Mouse (Mus musculus) layer of hippocampus, postnatal 14 days (tissue): ENCODE results near the gene Scgb1c1. TPM values are rescaled to one million over a fixed set of nuclear protein-coding genes. Genes with fewer than 3 reads are reported as not detected.

ENCODE experiments used
- DNase-seq, 2 experiments: peaks; one replicate each; pipeline ENCODE4 v3.0.0; 2021 to 2022; ENCODE audit warnings: low spot score in 2 of 2, mixed read lengths in 1 of 2
- long read RNA-seq, 2 experiments: library from polyadenylated mRNA; stranded (forward); transcript quantifications; one replicate each; pipeline ENCODE4 v2.0.0; 2021
- total RNA-seq, 2 experiments: library from RNA; stranded (reverse); gene quantifications; 2 replicates each; pipeline ENCODE4 v1.2.3; 2021

Scgb1c1 gene
- not detected for total RNA-seq
- long read RNA-seq, experiment 1 = 0 reads
- long read RNA-seq, experiment 2 = 0 reads

DNA sequence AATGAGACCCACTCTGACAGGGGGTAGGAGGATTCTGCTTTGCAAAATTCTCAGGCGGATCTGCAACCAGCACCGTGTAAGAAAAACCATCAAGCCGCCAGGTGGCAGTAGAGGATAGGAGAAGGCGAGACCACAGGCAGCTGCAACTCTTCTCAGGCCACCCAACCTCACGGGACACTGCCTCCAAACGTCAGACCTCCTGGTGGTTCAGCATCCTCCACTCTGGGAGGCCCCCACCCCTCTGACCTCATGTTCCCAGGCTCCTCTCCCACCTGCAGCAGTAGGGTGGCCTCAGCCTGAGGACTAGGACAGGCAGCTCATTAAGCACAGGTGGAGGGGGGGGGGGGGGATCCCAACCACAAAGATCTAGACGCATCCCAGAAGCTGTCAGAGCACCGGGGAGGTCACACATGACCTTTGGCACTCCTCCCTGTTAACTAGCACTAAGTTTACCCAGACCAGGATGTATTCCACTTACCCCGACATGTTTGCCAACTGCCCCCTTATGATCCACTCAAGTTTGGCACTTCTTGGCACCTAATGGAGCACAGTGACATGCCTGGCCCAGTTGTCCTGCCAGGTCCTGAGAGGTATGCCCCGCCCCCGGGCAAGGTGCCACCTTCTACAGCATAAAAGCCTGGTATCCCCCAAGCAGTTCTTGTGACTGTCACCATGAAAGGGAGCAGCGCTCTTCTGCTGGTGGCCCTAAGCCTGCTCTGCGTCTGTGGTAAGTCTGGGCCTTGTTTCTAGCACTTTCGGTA is at the start of gene Scgb1c1:
Gene Scgb1c1, plus strand, starts transcription at position 643 of the 761 bp plus-strand sequence.
- peak; percentile 90 for DNase-seq

DNA sequence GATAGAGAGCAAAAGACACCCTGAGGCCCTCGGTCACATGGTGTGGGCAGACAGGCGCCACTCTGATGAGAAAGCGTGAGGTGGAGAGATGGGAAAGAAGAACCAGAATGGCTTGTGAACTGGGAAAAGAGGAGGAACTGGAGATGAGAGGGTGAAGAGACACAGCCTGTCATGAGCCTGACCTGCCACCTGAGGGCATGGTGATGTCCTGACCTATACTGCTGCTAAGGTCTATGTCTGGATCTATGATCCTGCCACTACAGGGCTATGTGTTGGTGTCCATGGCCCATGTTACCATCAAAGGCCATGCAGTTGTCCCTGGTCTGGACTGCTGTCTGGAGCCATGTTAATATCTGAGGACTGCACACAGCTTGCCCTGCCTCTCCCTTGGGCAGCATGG is 47.7 kb upstream of the Scgb1c1 start:
- no peak for DNase-seq

DNA sequence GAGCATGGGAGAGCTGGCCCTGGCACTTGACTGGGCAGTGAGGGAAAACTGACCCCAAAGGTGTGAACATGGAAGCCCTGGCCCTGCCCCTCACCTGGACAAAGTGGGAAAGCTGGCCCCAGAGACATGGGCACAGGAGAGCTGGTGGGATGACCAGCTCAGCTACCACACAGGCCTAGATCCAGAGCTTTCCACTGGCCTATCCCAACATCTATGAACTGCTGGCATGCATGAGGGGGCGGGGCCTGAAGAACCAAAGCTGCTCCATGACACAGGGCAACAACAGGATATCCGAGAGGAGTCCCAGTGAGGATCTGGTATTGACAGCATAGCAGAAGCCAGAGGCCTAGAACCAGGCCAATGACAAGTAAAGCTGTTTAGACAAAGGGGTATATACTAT is 47.1 kb upstream of the Scgb1c1 start:
- DNase-seq = no peak

DNA sequence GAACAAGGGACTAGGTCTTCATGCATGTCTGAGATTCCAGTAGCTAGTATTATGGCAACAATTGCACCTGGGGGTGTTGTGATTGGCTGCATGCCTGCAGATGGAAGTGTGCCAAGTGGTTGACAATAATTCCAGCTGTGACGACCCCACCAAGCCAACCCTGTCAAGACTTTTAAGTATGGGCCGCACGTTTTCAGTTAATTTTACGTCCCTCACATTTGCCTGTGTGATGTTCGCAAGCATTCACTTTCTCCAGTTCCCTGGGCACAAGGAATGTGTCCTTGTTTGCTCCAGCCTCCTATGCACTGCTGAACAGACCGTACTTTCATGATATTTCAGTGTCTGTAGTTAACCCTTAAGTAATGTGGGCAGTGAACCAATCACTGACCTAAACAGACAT is 42.7 kb upstream of the Scgb1c1 start:
- DNase-seq = no peak

DNA sequence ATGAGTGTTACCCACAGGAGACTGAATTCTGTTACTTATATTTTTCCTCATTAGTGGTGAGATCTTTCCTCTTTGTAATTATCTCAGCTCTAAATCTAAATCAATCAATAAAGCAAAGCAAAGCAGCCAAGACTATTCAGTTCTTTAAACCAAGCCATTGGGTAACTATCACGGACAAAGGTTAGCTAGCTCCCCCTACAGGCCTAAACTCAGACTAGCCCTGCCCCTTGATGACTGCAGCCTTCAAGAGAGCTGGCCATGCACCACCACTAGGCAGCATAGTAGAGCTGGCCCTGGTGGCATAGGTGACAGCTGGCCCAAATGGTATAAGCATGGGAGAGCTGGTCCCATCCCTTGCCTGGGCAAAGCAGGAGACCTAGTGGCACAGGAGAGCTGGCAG is 39.6 kb upstream of the Scgb1c1 start:
- DNase-seq = peak; percentile 32 to 47

DNA sequence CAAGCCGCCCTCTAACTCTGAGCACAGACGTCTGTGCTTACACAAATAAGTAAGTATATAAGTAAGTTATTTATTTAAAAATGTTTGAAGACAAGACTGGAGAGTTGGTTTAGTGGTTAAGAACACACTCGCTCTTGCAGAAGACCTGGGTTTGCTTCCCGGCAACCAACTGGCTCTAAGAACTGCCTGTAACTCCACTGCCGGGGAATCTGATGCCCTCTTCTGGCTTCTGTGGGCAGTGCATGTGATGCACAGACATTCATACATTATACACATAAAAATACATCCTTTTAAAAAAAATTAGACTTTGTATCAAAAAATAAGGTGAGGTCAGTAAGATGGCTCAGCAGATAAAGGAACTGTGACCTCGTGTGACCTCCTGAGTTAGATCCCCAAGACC is 34.9 kb upstream of the Scgb1c1 start:
- no peak for DNase-seq

DNA sequence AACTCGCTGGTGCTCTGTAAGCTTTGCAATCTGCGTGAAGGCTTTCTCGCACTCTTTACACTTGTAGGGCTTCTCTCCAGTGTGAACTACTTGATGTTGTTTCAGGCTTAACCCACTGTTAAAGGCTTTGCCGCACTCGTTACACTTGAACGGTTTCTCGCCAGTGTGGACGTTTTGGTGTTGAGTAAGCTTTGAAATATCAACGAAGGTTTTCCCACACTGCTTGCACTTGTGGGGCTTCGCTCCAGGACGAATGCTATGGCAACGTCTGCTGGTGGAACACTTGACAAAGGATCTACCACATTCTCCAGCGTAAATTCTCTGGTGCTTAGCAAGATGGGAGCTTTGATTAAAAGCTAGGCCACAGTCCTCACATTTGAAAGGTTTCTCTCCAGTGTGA is 33.6 kb upstream of the Scgb1c1 start:
- DNase-seq = peak; percentile 24 to 55

DNA sequence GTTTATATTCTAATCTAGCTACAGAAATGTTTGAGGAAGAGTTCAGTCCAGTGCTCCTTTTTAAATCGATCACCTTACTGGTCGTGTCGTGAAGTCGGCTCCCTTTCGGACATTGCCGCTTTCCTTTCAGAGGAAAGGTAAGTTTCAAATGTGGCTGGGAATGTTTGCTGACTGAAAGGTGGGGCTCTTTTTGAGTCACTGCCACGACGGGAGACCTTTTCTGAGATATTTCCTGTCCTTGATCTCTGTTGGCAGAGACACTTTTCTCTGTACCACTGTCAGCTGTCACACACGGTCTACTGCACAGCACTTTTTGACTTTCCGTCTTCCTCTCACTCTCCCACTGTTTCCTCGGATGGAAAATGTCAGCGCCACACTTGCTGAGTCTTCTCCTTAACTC is 32.5 kb upstream of the Scgb1c1 start:
- DNase-seq = no peak

DNA sequence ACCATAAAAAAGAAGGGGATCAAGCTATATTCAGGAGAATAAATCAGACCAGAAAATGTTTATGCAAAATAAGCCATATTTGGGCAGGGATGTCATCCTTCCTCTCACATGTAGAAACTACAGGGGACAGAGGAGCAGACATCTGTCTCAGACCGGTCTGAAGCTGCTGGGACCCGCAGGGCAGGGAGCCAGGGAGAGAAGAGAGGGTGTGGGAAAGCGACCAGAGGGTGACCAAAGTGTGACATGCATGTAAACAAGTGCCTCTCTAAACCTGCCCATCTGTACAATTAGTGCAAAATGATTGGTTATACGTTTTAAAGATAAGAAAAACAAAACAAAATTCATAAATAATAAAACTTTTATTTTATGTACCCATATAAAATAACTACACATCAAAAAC is 25.2 kb upstream of the Scgb1c1 start:
- no peak for DNase-seq

DNA sequence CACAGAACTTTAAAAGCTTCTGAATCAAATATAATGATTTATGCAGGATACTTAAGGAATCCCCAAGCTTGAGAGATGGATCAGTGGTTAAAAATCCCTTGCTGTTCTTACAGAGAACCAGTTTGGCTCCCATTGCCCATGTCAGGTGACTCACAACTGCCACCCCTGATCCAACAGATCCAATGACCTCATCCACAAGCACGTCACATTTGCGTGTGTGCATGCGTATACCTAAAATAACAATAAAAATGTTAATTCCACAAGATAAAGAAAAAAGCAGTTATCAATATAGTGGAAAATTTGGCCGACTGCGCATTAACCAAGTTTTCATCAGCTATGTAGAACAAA is 24.1 kb upstream of the Scgb1c1 start:
- no peak for DNase-seq

DNA sequence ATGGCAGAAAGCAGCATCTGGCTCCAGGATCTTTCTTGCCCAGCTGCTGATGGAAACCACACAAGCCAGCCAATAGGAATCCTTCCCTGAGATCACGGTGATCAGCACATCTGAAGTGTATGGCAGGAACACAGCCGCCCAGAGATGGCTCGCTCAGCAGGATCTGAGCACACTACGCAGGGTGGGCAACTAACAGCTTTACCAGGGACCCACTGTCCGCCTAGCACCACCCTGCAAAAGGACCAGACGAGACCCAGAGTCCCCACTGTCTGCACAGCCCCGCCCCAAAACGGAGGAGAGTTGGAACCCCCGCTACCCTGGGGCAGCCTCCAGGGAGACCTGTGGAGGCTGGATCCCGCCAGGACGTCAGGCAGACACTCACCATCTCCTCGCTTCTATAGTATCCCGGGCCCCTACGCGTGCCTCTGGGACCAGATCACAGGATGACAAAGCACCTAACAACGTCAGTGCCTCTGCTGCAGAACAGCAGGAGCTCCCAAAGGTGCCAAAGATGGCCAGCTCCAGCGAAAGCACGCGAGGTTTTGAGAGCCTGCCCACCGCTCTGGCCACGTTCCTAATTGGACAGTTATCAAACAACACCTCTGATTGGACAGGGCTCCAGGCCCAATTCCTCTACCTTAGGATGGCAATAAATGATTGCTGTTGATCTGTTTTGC is 23.6 kb upstream of the Scgb1c1 start, which contains the start of gene Zfp941:
Gene Zfp941, minus strand, starts transcription at position 526 of the 677 bp plus-strand sequence.
- DNase-seq = peak; percentile 49 to 61

DNA sequence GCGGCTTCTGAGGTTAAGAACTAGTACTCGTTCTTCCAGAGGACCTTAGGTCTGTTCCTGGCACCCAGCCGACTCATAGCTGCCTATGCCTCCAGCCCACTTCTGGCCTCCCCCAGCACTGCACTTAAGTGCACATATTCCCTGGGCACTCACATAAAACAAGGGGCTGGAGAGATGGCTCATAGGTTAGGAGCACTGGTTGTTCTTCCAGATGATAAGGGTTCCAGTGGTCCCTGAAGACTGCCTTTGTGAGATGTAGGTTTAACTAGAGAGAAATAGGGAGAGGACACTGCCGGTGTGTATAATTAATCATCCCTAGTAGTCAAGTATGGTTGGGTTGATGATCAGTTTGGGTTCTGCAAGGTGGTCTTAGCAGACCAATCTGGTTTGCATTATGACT is 22.6 kb upstream of the Scgb1c1 start:
- no peak for DNase-seq

DNA sequence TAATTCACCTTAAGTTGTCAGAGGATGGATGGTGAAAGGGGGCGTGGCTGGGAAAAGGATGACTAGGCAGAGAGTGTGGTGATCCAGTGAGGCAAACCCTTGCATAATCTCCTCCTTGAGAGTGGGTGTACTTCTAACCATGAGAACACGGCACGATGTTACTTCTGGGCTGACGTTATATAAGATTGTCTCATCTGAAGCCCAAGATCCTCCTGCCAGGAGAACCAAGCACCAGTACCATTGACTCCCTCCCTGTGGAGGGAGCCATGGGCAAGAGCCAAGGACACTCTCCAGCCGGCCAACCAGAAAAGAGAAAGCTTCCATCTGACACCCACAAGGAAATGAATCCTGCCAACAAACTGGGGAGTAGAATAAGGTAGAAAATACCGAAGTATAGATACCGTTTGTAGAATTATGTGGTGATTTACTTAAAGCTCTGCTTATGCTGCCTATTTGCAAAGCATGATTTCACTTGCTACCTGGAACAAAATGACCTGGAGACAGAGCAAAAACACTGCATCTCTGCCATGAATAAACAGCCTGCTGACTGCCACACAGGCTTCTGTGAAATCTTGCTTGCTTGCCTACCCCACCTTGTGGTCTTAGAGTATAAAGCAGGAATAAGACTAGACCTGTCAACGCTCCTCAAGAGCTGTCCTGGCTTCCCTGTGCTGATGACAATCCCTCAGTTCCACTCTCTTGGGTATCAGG is 17.0 kb upstream of the Scgb1c1 start:
- DNase-seq = peak in 1 of 2 experiments; percentile 76

DNA sequence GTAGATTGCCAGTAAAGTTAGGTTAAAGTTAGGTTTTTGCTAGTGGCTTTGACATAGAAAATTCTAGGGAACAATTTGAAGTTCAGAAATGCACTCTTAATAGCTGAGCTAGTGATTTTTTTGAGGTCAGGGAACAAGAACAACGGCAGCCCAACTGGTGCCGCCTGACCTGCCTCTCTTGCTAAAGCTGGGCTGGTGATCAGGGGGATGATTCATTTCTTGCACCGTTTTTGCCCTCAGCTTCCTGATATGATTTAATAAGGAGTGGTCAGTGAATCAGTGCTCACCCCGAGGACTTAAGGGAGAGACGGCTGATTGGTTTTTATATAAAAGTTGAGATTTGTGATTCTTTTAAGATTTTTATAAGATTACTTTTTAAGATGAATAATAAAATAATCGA is 13.9 kb upstream of the Scgb1c1 start:
- DNase-seq = no peak

DNA sequence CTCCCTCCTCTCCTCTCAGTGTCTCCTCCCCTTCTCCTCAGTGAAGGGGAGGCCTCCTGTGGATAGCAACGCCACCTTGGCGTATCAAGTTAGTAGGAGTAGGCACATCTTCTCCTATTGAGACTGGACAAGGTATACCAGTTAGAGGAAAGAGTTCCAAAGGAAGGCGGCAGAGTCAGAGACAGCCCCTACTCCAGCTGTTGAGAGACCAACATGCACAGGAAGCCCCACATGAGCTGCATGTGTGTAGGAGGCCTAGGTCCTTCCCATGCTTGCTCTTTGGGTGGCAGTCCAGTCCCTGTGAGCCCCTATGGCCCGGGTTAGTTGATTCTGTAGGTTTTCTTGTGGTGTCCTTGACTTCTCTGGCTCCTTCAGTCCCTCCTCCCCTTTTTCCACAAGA is 12.0 kb upstream of the Scgb1c1 start:
- DNase-seq = no peak

DNA sequence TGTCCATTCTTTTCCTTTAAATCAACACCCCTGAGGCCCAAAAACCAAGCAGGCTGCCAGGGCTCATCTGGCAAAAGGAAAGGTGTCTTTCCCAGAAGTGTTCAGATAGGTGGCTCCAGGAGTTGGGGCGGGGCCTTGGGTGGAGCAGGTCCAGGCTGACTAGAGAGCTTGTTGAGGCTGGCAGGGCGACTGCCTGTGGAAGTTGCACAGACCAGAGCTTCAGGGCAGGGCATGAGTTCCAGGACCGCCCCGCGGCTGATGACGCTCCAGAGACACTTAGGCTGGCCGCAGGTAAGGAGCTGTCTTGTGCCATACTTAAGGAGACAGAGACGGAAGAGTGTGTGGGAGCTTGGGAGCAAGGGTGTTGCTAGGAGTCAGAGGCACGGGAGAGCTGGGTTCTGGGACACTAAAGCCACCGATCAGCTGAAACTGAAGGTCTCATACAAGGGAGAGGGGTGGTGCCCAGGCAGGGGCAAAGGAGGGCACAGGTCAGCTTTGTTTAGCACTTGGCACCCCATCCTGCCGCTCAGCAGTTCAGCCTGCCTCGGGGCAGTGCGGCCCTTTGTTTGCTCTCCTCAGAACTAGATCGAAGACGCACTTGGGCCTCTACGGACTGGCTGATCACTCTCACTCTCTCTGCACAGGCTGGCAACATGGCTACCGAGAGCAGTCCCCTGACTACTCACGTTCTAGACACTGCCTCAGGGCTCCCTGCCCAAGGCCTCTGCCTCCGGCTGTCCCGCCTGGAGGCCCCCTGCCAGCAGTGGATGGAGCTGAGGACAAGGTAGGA is 10.2 kb upstream of the Scgb1c1 start, which contains the start of gene Urah:
Gene Urah, plus strand, starts transcription at position 51 of the 790 bp plus-strand sequence.
- DNase-seq = no peak

DNA sequence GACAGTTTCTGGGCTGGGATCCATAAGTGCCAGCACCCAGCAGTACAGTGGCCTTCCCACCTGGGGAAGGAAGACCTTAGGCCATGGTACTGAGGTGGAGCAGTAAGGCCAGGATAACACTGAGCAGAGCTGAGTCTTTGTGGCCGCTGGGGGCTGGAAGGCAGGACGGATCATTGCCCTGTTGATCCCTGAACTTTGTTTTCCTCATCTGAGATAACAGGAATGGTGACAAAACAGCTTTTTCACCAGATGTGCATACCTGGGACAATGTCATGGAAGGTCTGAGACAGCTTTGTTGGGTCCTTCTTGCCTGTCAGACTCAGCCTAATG is 9.6 kb upstream of the Scgb1c1 start:
- no peak for DNase-seq

DNA sequence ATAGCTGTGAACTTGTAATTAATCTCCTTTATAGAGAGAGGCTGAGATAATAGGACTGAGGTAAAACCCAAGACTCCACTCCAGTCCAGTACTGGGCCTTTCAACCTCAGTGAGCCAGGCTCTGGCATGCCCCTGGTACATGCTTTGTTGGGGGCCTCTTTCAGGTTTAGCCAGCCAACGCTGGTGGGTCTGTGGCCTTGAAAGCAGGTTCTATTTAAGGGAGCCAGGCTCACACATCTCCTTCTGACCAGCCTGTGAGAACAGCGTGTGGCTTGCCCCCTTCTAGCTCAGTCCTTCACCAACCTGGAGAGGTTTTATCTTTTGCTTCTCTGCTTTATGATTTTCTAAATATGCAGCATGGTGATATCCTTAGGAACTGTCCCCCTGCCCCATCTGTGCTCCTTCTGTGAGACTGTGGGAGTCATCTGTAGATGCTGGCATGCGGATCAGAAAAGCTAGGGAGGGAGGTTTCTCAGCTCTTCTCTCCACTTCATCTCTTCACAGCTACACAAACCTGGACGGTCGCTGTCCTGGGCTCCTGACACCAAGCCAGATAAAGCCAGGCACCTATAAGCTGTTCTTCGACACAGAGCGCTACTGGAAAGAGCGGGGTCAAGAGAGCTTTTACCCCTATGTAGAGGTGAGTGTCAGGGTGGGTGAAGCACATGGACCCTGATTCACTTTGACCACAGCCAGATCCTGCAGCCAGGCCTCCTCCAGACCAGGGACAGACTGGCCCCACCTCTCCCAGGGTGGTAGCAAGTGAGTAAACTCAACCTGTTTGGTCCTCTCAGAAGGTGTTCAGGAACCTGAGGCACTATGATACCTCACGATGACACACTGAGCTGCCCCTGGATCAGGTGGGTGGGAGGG is 8.9 kb upstream of the Scgb1c1 start:
- peak; percentile 39 to 69 for DNase-seq

DNA sequence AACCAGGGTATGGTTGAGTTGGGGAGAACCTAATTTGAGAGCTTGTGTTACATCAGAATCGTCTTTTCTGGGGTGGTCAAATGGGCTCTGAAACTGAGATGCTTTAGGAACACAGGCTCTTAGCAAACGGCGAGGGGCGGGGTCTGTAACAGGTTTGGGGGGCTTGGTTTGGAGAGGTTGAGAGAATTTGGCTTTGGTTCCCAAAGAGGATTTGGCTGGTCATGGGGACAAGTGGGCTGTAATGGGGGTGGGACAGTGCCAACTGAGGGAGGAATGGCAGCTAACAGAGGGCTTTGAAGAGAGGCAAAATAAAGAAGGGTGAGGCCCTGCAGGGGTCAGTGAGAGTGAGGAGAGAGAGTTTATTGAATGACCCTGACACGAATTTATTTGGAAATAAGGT is 5.8 kb upstream of the Scgb1c1 start:
- no peak for DNase-seq
